Mouse (Mus musculus) heart, embryonic 14.5 days (tissue): ENCODE data around the gene Gm42669. TPM values are rescaled to one million over a fixed set of nuclear protein-coding genes. Genes with fewer than 3 reads are reported as not detected.

Experiments
- ATAC-seq: fragments of 200-750 bp; cut with Nextera tagmentation; 2 replicates; pipeline ENCODE4 v1.8.0; 2017; ENCODE audit warnings: low read depth, moderate TSS enrichment; ENCODE audit not compliant: insufficient number of reproducible peaks, insufficient read depth, low FRiP score
- H3K27ac ChIP-seq, 2 experiments: fragments of 200-500 bp in 1 of 2; fragments of 300-500 bp in 1 of 2; sonication (generic) in 1 of 2; replicated peaks in 1 of 2; 2 replicates each; pipeline ENCODE4 v1.5.1; 2012 to 2014; ENCODE audit warnings: low read depth in 2 of 2, low read length in 2 of 2, control low read depth in 1 of 2, mild to moderate bottlenecking in 1 of 2, mixed read lengths in 1 of 2; ENCODE audit not compliant: control insufficient read depth in 1 of 2, insufficient read depth in 1 of 2
- H3K27me3 ChIP-seq: fragments of 300-500 bp; sonication (generic); 2 replicates; pipeline ENCODE4 v1.6.1; 2014; ENCODE audit warnings: mild to moderate bottlenecking, low read length, control low read depth; ENCODE audit not compliant: control insufficient read depth, insufficient read depth
- H3K36me3 ChIP-seq: fragments of 300-500 bp; sonication (generic); 2 replicates; pipeline ENCODE4 v1.6.1; 2014; ENCODE audit warnings: mild to moderate bottlenecking, control low read depth, low read length, mixed read lengths; ENCODE audit not compliant: control insufficient read depth, insufficient read depth
- H3K4me1 ChIP-seq, 2 experiments: fragments of 200-500 bp in 1 of 2; fragments of 300-500 bp in 1 of 2; sonication (generic) in 1 of 2; 2 replicates each; pipeline ENCODE4 v1.6.1; 2012 to 2014; ENCODE audit warnings: low read length in 2 of 2, control low read depth in 1 of 2, mixed read lengths in 1 of 2; ENCODE audit not compliant: control insufficient read depth in 2 of 2, insufficient read depth in 2 of 2
- H3K4me2 ChIP-seq: fragments of 300-500 bp; sonication (generic); 2 replicates; pipeline ENCODE4 v1.6.1; 2014; ENCODE audit warnings: mild to moderate bottlenecking, low read length
- H3K4me3 ChIP-seq, 2 experiments: fragments of 200-500 bp in 1 of 2; fragments of 300-500 bp in 1 of 2; sonication (generic) in 1 of 2; 2 replicates each; pipeline ENCODE4 v1.5.1; 2012 to 2014; ENCODE audit warnings: low read length in 2 of 2, mild to moderate bottlenecking in 2 of 2, control low read depth in 1 of 2, low read depth in 1 of 2, moderate library complexity in 1 of 2; ENCODE audit not compliant: control insufficient read depth in 1 of 2, insufficient read depth in 1 of 2
- H3K9ac ChIP-seq: fragments of 300-500 bp; sonication (generic); 2 replicates; pipeline ENCODE4 v1.6.1; 2014; ENCODE audit warnings: mild to moderate bottlenecking, low read length
- H3K9me3 ChIP-seq: fragments of 300-500 bp; sonication (generic); 2 replicates; pipeline ENCODE4 v1.6.1; 2016; ENCODE audit warnings: low read length, control low read depth; ENCODE audit not compliant: control insufficient read depth
- WGBS: fragments of 180-500 bp; shearing (Covaris S2); extraction: QIAGEN DNeasy Blood & Tissue Kit; methylation state at CpG from one replicate; pipeline ENCODE4 v1.1.7; 2014; 5-methylcytosine and 5-hydroxymethylcytosine counted together
- polyA plus RNA-seq: library from polyadenylated mRNA; unstranded; fragments of >200 nt; fragmentation: Nextera tagmentation; extraction: Ambion mirVana; gene quantifications from 2 replicates; pipeline ENCODE4 v1.2.1, GENCODE M21; 2014

Gm42669 gene
- 0.38 and 0.57 TPM in 2 replicates for polyA plus RNA-seq

DNA sequence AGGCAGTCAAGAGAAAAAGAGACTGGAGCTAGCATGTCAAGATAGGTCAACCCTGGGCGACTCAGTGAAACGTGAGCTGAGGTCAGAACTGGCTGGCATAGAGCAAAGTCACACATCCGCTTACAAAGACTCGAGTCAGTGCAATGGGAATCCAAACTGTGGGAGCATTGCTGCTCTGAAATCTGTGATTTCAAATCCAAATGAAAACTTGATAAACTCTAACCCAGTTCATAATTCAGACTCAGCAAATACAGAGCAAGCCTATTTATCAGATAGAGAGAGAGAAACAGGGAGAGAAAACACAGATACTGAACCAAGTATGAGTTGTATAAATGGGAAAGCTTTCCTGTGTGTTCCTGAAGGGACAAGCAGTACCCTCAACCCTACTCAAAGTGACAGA lies at the start of gene Gm42669:
Gene Gm42669, plus strand, starts transcription at position 301 of the 400 bp plus-strand sequence.
- H3K9me3 ChIP-seq = no peaks in the 10 kb centered on the region
- H3K27ac ChIP-seq = no peak within 1 kb of the TSS
- no peaks in the 10 kb centered on the region for H3K27me3 ChIP-seq
- H3K9ac ChIP-seq = no peak within 1 kb of the TSS
- H3K4me1 ChIP-seq = no peaks in the 10 kb centered on the region
- H3K4me3 ChIP-seq = no peak within 1 kb of the TSS
- WGBS = 66% methylated on average over 4 of the region's 4 CpGs
- H3K4me2 ChIP-seq = no peak within 1 kb of the TSS
- no peak for ATAC-seq
- H3K36me3 ChIP-seq = peaks cover 4% of the 10 kb centered on the region; the same call in 1 of the 2 replicates

DNA sequence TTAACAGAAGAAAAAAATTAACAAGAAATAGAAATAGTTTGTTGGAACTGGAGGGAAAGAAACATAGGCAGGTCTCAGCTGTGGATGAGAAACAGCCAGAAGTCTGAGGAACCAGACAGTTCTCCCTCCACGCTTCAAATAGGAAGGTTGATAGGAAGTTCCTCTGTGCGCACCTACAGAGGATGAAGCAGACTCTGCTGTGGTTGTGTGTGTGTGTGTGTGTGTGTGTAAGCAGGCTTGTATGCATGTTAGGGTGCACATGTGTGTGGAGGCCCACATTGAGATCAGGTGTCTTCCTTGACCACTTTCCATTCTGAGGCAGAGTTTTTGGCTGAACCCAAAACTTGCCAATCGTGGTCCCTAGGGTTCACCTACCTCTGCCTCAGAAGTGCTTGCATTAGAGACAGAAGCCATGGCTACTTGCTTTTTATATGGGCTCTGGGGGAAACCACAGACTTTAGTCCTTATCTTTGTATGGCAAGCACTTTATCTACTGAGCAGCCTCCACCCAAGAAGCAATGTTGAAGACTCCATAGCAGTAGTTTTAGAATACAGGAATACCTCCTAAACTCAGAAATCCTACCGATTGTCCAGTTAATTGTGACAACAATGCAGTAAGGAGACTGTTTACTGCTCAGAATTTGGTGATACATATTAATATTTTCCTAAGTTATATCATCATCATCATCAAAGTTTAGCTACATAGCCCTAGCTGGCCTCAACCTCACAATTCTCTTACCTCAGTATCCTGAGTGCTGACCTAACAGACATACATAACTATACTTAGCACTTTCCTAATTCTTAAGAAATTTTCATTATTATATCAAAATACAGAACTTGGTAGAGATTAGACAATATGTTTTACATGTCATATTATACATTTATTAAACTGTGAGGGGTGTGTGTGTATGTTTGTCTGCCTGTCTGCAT lies 45.0 kb upstream of the Gm42669 start:
- Histone ChIP-seq H3K4me3 (no peak overlapping the region), H3K27me3 (no peaks in the 10 kb centered on the region), H3K36me3 (no peaks in the 10 kb centered on the region), H3K4me1 (peaks cover 9 to 10% of the 10 kb centered on the region in 2 experiments), H3K9ac (no peak overlapping the region), H3K4me2 (no peak overlapping the region), H3K27ac (no peak overlapping the region), H3K9me3 (no peaks in the 10 kb centered on the region)
- 81% methylated on average over 4 of the region's 4 CpGs for WGBS
- no peak for ATAC-seq

DNA sequence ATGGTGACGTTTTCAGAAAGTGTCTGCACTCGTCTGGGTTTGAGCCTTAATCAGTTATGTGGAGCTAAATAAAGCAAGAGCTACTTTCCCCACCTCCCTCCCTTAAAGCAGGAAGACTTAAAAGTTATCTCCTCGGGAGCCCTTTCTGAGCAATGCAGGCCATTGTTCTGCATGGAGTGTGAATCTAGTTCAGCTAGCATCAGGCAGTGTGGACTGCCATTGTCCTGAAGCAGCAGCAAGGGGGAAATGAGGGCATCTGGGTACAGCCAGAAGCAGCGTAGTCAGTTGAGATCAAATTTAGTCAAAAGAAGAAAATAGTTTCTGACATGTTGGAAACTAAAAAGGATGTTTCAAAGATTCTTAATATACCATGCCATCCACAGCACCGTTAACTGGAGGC lies 40.9 kb upstream of the Gm42669 start:
- H3K27ac ChIP-seq = peak overlapping the region; percentile 26 to 67; a peak in 3 of 4 replicates
- H3K4me1 ChIP-seq = peaks cover 9 to 12% of the 10 kb centered on the region in 2 experiments
- H3K9ac ChIP-seq = no peak overlapping the region; the same call in 1 of the 2 replicates
- H3K4me2 ChIP-seq = peak overlapping the region; percentile 34; the same call in 1 of the 2 replicates
- no peak overlapping the region for H3K4me3 ChIP-seq
- no peaks in the 10 kb centered on the region for H3K9me3 ChIP-seq
- no peaks in the 10 kb centered on the region for H3K27me3 ChIP-seq
- no peaks in the 10 kb centered on the region for H3K36me3 ChIP-seq
- no peak for ATAC-seq
- 11% methylated on average over 5 of the region's 5 CpGs for WGBS

DNA sequence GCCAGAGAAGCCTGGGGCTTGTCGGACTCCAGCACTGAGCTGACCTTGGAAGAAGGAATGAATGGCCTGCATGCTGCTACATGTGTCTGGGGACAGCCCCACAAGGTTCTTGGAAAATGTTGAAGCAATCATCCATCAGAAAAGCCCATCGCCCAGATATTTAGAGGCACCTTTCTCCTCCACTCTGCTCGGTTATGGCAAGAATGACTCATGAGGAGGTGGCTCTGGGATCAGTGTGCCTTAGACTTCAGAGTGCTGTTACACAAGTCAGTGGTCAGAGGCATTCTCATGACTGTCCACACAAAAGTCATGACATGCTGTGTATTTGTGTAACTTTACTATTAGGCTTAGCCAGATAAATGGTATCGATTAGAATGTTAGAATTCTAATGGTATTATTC lies 40.3 kb upstream of the Gm42669 start:
- Histone ChIP-seq H3K9ac (peak overlapping the region; percentile 31; the same call in 1 of the 2 replicates), H3K27me3 (no peaks in the 10 kb centered on the region), H3K36me3 (no peaks in the 10 kb centered on the region), H3K9me3 (no peaks in the 10 kb centered on the region), H3K27ac (peak overlapping the region; percentile 26 to 67), H3K4me2 (peak overlapping the region; percentile 21; the same call in 1 of the 2 replicates), H3K4me3 (no peak overlapping the region), H3K4me1 (peaks cover 9 to 12% of the 10 kb centered on the region in 2 experiments)
- no peak for ATAC-seq
- WGBS = 53% methylated on average over 4 of the region's 4 CpGs

DNA sequence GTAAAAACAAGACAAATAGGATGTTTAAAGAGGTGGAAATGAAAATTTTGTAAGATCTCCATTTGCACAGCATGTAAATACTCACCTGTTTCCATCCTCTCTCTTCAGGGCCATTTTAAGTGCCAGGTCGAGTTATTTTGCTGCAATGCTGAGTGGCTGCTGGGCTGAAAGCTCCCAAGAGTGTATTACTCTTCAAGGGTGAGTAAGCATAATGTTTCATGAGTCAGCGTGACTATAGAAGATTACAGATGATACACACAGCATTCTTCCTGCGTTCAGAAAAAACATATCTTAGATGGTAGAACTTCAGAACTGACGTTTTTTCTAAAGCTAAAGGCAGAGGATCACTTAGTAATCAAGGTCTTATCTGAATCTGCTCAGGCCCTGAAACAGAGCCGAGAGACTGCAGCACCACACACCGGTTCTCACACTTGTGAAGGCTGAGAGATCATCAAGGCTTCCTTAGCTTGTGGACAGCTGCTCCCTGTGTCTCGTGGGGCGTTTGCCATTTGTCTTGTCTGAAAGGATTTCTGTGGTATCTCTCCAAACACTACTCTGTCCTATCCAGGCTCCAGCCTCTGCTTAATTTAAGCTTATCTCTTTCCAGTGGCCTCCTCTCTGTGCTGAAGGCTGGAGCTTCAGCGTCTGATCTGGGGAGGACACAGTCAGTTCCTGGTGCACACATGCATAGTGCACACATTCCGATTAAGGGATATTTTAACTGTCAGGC lies 36.7 kb upstream of the Gm42669 start:
- WGBS = 31% methylated on average over 10 of the region's 10 CpGs
- Histone ChIP-seq H3K4me2 (no peak overlapping the region), H3K4me1 (peaks cover 9 to 12% of the 10 kb centered on the region in 2 experiments), H3K4me3 (no peak overlapping the region), H3K9ac (no peak overlapping the region), H3K27ac (no peak overlapping the region), H3K9me3 (no peaks in the 10 kb centered on the region), H3K36me3 (no peaks in the 10 kb centered on the region), H3K27me3 (no peaks in the 10 kb centered on the region)
- ATAC-seq = no peak

GRCm38 (mm10) chr5:107480194-107480593 lies 27.2 kb upstream of the Gm42669 start:
- no peaks in the 10 kb centered on the region for H3K27me3 ChIP-seq
- no peaks in the 10 kb centered on the region for H3K36me3 ChIP-seq
- no peak for ATAC-seq
- WGBS = 72% methylated on average over 2 of the region's 2 CpGs
- no peaks in the 10 kb centered on the region for H3K9me3 ChIP-seq
- H3K27ac ChIP-seq = no peak overlapping the region
- H3K4me3 ChIP-seq = no peak overlapping the region
- no peak overlapping the region for H3K4me2 ChIP-seq
- no peak overlapping the region for H3K9ac ChIP-seq
- H3K4me1 ChIP-seq = no peaks in the 10 kb centered on the region

GRCm38 (mm10) chr5:107488996-107489395 lies 18.4 kb upstream of the Gm42669 start:
- Histone ChIP-seq H3K27me3 (no peaks in the 10 kb centered on the region), H3K27ac (no peak overlapping the region), H3K36me3 (peaks cover 18% of the 10 kb centered on the region), H3K9ac (no peak overlapping the region), H3K9me3 (no peaks in the 10 kb centered on the region), H3K4me1 (peaks cover 5 to 7% of the 10 kb centered on the region in 2 experiments), H3K4me2 (no peak overlapping the region), H3K4me3 (no peak overlapping the region)
- ATAC-seq = no peak
- 57% methylated on average over 4 of the region's 4 CpGs for WGBS
